In genomic region chr17:40319062-40319461, GRCm38 (mm10) we compare ENCODE assay signal across 23 mouse cellular contexts. TPM values are rescaled to one million over a fixed set of nuclear protein-coding genes. Genes with fewer than 3 reads are reported as not detected.
"Had no signal": no experiment of that assay in that cellular context is flagged by ENCODE, and none has a peak within 500 bp of the region (broad histone marks: within the 10 kb centered on the region; RNA-seq: fewer than 3 reads in every experiment).

Gene Crisp1, minus strand, starts transcription at chr17:40319207.

- H3K4me1 ChIP-seq: limb, embryonic 15.5 days; liver, embryonic 12.5 days; megakaryocyte, embryonic 14.5 days; midbrain, embryonic 15.5 days; neural tube, embryonic 12.5 days had no signal

- H3K27me3 ChIP-seq: limb, embryonic 15.5 days; liver, embryonic 12.5 days; megakaryocyte, embryonic 14.5 days; midbrain, embryonic 15.5 days; neural tube, embryonic 12.5 days had no signal

- ATAC-seq: intestine, embryonic 16.5 days; liver, embryonic 12.5 days; midbrain, embryonic 15.5 days had no signal

- H3K9ac ChIP-seq: limb, embryonic 15.5 days; liver, embryonic 12.5 days; lung, embryonic 14.5 days; midbrain, embryonic 15.5 days; neural tube, embryonic 12.5 days had no signal

- H3K27ac ChIP-seq: layer of hippocampus, adult 2 months; left cerebral cortex, adult 2 months; limb, embryonic 15.5 days; liver, embryonic 12.5 days; midbrain, embryonic 15.5 days; neural tube, embryonic 12.5 days had no signal

- DNase-seq: kidney, adult 8-10 months; kidney, postnatal 4 days; lung, embryonic 14.5 days; lung, postnatal 10 days; lung, postnatal 4 days; right cerebral cortex, postnatal 25 days; thymus, adult 2 months; thymus, postnatal 36 days had no signal

- H3K4me2 ChIP-seq: limb, embryonic 15.5 days; liver, embryonic 12.5 days; lung, embryonic 14.5 days; midbrain, embryonic 11.5 days; midbrain, embryonic 15.5 days; neural tube, embryonic 12.5 days had no signal

- H3K4me3 ChIP-seq: layer of hippocampus, adult 2 months; left cerebral cortex, adult 2 months; limb, embryonic 15.5 days; liver, embryonic 12.5 days; megakaryocyte, embryonic 14.5 days; midbrain, embryonic 15.5 days; neural tube, embryonic 12.5 days had no signal

- H3K36me3 ChIP-seq: limb, embryonic 15.5 days; liver, embryonic 12.5 days; midbrain, embryonic 15.5 days; neural tube, embryonic 12.5 days had no signal

- H3K9me3 ChIP-seq: limb, embryonic 15.5 days; liver, embryonic 12.5 days; megakaryocyte, embryonic 14.5 days; midbrain, embryonic 15.5 days; neural tube, embryonic 12.5 days had no signal

RNA-seq across cellular contexts. Expression of gene Crisp1, which starts in this region (rescaled TPM):
- total RNA-seq: layer of hippocampus, adult 2 months; layer of hippocampus, postnatal 10 days; left cerebral cortex, adult 2 months; left cerebral cortex, postnatal 14 days; monocyte, adult 5-6 weeks had no signal
- polyA plus RNA-seq: intestine, embryonic 16.5 days; limb, embryonic 11.5 days; limb, embryonic 15.5 days; liver, embryonic 12.5 days; liver, embryonic 16.5 days; lung, embryonic 14.5 days; midbrain, embryonic 11.5 days; midbrain, embryonic 15.5 days; neural tube, embryonic 12.5 days; small intestine, adult 2 months had no signal
